Mouse (Mus musculus) left cerebral cortex, adult 18-20 months (tissue): ENCODE data around the gene Scfd2. TPM values are rescaled to one million over a fixed set of nuclear protein-coding genes. Genes with fewer than 3 reads are reported as not detected.

Experiments
- DNase-seq, 2 experiments: peaks; one replicate each; pipeline ENCODE4 v3.0.0; 2021 to 2022; ENCODE audit warnings: low spot score in 2 of 2, mixed read lengths in 1 of 2
- total RNA-seq, 2 experiments: library from RNA; stranded (reverse); gene quantifications; 2 replicates each; pipeline ENCODE4 v1.2.3; 2021

The Scfd2 gene
- total RNA-seq, 2 experiments from 2014 or later, result 25.4 to 27.2 TPM

DNA sequence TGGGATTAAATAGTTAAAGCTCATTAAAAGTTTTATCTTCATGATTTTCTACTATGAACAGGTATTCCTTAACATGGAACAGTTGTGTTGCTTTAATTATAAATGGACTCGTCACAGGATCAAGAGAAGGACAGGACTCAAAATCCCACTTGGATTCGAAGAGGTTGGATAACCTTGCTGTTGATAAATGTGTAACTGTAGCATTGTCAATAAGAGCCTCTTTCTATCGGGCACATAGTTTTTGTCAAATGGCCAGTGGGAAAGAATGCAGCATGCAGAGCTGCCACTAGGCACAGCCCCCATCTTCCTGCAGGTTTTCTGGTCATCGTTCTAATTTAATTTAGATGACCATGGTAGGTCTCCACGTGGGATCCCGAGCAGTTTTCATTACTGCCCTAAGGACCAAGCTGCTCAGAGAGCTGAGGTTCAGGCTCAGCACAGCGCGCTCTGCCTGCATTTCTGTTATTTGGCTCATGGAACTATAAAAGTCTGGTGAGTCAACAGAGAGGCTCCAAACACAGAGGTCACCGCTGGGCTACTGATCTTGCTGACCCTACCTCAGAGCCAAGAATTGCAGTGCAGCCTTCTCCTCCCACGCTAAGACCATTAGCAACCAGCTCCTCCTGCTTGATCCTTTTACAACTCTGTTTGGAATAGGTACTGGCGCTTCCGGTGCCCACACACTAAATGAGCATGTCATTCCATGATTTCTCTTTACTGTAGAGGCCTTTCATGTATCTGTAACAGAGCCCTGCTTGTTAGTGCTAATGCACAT lies 215.9 kb downstream of the Scfd2 start:
- no peak for DNase-seq

DNA sequence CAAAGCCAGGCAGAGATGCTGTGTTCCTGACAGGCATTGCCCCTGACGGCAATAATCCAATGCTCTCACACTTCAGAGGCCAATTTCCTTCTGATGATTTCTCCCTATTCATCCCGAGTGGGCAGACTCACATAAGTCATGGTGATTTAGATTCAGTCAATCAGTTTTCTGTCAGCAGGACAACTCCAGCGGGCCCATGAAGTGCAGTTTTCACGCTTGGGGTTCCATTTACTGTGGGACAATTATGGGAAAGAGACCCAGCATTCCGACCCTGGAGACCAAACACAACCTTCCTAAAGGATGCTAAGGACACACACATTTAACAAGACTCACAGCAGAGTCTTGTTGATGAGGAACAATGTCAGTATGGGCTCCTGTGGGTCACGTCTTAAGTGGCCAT lies 217.1 kb downstream of the Scfd2 start:
- no peak for DNase-seq

DNA sequence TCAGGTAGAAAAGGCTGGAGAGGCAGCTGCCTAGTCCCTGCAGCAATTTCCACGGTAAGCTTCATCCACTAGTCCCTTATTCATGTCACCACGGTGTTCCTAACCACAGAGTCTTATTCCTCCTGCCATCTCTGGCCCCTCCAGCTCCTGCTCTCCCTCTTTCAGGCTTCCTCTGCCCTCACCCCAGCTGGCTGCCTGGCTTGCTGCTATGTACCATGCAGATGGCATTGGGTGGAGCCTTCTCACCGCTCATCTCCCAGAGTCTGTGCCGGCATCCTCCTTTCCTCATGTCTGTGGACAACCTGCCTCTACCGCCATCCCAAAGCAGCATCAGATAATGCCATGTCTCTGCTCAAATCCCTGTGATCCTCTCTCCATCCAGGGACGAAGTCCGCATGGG lies 218.0 kb downstream of the Scfd2 start:
- no peak for DNase-seq

DNA sequence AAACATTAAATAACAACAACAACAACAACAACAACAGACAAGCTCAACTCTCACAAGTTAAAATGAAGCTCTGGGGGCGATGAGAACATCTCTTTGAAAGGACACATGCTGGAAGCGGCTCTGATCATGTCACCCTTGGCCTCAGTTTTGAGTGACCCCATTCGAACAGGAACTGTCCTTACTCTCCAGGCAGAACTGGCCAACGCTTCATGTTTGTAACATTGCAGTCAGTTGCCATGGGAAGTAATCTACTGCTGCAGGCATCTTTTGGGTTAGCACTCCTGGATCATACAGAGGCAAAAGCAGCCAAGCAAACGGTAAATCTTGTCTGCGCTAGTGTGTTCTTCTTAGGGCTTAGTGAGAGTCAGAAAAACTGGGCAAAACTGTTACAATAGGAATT lies 219.7 kb downstream of the Scfd2 start:
- DNase-seq, result no peak

DNA sequence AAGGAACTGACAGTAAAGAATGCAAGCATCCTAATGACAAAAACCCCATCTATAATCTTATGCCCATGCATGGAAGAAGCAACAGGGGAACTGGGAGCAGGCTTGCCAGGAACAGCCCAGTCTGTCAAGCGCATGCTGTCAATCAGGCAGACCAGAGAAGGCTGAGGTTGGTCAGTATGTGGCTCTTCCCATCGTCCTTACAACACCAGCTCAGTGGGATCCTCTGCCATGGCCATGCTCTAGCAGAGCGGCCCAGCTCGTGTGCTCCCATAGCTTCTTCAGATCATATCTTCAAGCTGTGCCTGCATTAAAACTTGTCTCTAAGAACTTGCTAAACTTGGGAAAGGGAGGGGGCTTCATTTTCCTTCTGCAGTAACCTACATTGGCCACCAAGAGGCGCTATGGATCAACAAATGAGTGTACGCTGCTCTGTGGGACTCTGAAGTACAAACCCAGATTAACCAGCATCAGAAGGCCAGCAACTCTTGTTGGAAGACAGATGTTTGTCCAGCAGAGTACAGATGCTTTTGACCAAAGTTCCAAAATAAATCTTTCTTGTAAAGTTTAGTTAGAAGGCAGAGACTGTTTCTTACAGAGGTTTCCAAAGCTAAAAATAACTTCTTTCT lies 220.2 kb downstream of the Scfd2 start:
- peak; percentile 27 to 43 for DNase-seq

DNA sequence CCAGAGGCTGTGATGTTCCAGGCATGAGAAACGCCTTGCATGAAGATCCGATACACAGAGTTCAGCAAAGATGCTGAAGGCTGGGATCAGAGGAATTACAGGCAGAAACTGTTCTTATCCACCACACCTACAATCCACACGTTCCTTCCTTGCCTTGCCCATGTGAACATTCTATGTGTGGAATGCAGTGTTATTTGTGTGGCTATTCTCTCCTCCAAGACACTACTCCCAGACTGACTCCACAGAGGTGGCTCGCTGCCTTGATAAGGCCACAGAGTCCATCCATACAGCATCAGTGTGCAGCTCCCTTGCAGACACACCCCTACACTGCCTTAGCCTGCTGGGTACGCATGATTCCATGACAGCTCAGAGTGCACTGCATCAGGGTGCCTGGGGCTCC lies 221.5 kb downstream of the Scfd2 start:
- DNase-seq, result no peak

DNA sequence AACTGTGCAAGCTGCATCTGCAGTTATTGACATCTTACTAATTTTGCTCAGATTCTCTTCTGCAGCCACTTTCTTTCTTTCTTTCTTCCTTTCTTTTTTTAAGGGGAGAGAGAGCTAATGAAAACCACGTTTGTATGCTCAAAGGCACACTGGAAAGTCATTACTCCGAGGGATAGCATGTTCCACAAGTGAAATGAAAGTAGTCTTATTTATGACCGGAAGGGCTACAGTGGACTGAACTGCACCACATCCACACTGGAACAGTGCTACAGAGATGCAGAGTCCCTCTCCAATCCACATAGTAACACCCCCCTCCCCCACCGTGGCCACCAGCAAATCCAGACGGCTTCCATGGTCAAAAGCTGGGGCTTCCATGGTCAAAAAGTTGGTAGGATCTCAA lies 224.3 kb downstream of the Scfd2 start:
- no peak for DNase-seq

DNA sequence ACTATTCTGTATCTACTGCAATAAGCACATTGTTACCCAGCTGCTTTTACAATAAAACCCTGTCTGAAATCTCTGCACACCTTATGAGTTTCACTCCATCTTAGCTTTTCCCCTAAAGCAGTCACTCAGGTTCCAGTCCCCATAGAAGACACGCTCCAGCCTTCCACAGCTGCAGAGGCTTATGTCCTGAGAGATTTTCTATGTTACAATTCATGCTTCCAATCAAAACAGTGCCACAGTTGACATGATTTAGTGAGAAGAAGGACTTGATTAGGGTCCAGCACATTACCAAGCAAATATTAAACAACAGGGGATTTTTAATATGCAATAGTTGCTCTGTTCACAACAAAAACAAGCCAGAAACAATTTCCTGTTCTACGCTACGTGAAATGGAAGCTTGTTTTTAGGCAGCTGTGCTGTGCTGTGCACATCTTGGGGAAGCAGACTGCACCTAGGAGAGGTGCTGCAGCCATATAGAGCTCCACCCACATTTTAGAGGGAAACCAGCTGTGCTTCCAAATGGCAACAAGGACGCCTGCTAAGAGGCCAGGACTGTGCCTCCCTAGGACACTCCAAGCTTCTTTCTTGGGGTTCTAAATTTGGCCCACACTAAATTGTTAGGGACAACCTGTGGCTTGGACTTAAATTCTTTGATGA lies 225.9 kb downstream of the Scfd2 start:
- no peak for DNase-seq

DNA sequence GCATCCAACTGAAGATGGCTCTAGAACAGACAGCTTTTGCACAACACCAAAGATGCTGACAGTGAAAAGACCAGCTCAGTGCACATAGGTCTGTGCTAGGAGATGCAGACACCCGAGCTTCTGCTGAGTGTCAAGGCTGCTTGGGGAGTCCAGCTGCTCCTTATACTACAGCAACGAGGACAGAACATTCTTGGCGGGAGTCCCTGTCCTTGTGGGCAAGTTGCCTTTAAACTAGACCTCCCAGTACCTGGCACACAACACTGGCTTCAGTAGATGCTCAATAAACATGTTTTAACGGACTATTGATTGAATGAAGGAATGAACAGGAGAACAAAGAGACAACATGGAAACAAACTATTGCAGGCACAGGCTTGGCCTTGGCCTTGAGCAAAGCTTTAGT lies 226.8 kb downstream of the Scfd2 start:
- DNase-seq, result no peak

DNA sequence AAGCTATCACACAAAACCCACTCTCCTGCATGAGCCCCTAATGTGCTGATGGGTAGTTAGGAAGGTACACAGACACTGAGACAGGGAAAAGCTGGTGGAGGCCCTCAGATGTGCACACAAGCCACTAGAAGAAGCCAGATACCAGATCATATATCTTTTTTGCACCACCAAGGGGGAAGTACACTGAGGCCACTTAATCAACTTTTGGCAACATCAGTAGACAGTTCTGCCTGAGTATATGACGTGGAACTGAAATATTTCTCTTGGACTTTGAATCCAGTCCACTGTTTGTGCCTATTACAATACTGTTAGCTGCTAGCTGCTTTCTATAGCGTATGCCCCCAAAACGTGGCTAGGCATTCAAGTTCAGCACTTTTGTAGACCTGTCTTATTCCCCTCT lies 229.2 kb downstream of the Scfd2 start:
- no peak for DNase-seq

DNA sequence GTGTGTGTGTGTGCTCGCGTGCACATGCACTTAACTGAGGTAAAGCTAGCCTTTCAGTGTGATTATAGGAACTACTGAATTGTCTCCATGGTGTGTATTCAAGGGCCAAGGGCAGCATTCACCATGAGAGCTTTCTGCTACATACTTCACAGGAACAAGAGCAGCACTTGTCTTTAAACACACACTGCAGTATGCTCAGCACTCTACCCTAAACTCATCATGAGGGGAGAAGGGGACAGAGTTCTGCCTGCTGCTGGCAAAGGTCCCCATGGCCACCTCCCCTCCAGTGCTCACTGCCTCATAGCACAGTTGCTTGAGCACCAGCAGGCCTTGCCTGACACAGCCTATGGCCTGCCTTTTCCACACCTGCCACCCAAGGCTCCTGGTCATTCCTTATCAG lies 230.1 kb downstream of the Scfd2 start:
- DNase-seq, result no peak

DNA sequence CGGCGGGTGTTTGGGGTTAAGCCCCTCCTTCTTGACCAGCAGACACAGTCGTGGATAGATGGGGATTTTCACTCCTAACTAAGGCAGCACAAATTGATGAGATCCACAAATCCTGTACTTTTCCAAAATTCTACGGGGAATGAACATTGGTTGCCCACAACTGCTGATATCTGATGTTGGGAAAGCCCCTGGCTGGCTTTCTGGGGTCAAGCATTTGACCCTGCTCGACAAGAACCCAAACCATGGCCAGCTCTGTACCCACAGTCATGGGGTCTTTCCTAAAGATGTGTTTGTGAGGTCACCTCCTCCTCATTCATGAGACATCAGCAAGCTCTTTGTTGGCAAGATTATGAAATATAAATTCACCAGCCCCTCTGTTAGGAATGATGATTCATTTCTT lies 230.6 kb downstream of the Scfd2 start:
- no peak for DNase-seq

DNA sequence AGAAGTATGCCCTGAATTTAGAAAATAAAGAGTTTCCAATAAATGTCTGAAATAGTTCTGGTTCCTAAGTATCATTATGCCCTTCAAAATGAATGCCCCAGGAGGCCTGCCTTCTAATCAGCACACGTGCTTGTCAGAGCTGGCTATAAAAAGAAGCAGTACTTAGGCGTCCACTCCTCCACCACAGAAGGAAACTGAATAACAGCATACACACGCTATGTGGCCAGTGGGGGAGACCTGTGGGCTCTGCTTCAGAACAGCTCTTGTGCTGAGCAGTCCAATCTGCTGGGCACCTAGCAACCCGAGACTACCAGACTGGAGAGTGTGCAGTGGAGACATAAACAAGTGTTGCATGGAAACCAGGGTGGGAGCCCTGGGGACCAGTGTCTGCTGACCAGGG lies 231.4 kb downstream of the Scfd2 start:
- DNase-seq, result peak in 1 of 2 experiments; percentile 19

DNA sequence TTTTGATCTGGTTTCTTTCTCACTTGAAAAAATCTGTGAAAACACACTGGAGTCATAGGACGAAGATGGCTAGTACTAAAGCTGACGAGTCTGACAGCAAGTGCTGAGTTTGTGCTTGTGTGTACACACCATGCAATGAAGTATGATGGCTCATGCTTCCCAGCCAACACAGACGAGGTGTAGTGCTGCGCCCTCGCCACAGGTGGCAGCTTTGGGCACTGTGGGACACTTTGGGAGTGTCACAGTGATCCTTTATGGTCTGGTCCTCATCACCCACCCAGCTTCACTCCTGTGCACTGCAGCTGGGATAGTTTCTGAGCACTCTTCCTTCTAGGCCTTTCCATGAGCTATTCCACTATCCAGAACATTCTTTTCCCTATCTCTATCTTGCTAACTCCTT lies 234.4 kb downstream of the Scfd2 start:
- no peak for DNase-seq

DNA sequence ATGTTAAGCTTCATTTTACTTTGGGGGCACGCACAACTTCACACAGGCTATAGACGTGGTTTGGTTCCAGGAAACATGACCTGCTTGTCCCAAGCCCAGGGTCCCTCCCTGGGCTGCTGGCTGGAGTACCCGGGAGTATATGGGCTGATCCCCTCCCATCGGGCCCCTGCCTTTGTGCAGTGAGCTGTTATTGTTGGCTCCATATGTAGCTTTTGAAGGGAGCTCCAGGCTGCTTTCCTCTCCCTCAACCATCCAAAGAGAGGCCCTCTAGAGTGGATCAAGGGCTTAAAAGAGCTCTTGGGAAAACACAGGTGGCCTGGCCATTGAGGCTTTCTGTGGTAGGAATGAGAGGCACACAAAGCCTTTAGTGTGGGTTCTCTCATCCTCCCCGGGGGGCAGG lies 235.5 kb downstream of the Scfd2 start:
- DNase-seq, result no peak

DNA sequence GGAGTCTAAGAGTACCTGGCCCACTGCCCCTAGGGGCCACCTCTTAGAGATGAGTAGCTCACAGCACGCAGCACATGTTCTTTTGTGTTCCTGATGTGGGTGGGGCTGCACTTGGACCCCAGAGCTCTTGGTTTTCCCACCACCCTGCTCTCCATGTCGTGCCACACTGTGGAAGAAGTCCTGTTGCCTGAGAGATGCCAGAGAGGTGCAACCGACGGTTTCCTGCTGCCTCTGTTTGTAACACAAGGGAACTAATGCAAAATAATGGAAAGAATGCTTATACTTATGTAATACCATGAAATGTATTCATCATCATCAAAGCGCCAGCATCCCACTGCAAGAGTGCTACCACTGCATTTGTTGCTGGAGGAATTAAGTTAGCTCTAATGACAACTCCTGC lies 238.0 kb downstream of the Scfd2 start:
- DNase-seq, result no peak

DNA sequence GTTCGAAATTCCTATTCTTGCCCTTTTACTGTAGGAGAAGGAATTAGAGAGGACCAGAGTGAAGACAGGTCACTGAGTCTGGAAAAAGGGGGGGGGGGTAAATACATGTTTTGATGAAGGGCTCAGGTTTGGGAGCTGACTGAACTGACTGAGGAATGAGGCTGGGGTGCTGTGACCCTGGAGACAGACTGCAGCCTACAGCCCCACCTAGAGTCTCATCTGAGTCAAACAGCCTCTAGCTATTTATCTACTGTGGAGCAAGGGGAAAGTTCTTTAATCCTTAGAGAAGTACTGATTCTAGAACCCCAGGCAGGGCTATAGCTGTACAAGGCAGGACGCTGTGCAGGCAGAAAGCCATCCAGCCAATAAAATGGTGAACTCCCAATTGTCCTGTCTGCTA lies 239.5 kb downstream of the Scfd2 start:
- DNase-seq, result no peak

DNA sequence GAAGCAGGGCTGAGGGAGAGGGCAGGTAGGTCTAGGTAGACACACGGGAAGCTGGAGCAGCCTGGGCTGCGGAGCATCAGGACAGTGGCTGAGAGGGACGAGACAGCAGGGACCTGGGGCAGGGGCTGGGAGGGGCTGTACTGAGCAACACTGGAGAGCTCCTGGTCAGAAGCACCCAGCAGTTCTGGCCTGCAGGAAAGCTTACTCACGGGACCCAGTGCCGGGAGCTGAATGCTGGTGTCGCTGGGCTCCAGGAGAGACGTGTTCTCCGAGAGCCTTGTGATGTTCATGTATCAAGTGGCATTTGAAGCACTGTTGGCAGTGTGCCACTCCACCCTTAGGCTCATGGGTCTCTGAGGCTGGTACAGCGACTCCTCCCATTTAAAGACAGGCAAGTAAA lies 240.0 kb downstream of the Scfd2 start:
- no peak for DNase-seq

DNA sequence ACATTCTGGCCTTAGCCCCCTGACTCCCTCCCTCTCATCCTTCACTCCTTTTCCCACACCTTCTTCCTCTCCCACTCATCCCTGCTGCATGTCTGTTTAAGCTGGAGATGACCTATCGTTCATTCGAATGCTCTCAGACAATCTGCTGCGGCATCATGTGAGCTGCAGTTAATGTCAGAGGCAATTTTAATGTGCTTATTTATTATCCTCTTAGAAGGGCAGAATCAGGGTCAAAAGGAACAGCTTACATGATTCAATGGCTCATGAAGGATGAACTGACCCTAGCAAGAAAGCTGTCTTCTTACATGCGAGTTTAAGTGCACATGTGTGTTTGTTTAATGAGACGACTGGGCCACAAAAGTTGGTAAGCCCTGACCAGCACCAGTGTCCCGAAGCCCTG lies 241.6 kb downstream of the Scfd2 start:
- DNase-seq, result no peak

DNA sequence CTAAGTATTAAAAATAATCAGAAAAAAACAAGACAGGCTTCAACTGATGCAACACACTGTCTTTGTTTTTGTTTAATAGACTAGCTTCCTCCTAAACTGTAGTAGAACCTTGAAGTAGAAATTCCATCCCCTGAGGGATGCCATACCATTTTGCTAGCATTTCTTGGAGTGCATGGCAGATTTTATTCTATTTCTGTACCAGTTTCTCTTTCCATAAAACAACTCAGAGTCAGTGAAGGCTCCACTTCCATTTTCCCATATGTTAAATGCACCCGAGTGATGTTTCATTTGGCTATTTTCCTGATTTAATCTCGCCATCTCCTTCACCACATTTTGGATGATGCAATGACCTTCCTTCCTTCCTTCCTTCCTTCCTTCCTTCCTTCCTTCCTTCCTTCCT lies 243.4 kb downstream of the Scfd2 start:
- no peak for DNase-seq

DNA sequence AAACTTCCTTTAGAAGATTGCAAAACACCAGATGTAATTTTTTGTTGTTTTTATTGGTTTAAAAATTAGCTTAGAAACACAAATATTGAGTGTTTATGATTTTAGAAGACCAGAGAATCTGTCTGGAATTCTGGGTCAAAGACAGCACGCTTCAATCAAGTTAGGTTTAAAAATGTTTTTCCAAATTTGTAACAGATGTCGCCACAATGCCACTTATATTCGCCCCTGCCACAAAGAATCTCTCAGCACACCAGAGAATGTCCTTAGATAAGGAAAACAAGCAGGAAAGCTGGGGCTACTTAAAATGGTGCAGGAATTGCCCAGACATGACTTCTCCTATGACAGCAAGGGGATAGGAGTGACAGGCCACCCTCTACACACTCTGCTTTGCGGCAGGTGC lies 245.3 kb downstream of the Scfd2 start:
- DNase-seq, result no peak

DNA sequence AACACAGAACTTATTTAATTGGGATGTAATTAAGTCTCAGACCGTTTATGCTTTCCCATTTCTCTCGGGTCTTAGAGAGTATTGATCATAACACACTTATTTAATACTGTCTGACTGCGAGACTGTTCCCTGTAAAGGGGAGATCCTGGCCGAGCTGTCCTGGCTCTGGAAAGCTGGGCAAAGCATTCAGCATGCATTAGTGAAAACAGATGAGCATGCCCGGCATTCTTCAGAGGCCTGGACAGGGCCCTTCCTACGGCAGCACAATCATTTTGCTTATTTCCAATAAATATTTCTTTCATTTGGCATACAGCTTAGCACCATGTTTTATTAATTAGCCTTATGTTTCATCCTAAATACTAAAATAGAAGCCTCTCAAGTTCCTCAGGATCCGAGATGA lies 245.8 kb downstream of the Scfd2 start:
- no peak for DNase-seq

DNA sequence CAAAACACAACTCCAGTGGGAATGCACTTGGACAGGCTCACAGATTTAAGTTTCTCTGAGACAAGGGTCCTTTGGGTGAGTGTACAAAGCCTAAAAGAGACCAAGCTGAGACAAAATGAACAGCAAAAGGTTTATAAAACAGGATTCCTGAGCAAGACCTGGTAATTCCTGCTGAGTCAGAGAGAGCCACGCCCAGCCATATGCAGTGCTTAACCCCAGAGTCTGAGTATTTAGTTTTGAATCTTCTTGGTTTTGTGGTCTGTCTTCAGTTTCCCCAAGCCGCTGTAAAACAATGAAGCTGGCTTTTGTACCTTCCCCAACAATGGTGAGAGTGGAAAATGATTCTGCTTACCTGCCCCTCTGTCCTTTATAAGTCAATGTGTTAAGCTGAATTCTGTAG lies 246.3 kb downstream of the Scfd2 start:
- no peak for DNase-seq
